Mouse (Mus musculus) frontal cortex, postnatal 36 days (tissue): Measurements from ENCODE around the gene Actb.
A peak's percentile ranks its signal among the peaks of the same experiment; 100 is the strongest.

Experiments used
- DNase-seq, 2 experiments: peaks; one replicate each; pipeline ENCODE4 v3.0.0; 2022; ENCODE audit warnings: low spot score in 2 of 2

The Actb gene

DNA sequence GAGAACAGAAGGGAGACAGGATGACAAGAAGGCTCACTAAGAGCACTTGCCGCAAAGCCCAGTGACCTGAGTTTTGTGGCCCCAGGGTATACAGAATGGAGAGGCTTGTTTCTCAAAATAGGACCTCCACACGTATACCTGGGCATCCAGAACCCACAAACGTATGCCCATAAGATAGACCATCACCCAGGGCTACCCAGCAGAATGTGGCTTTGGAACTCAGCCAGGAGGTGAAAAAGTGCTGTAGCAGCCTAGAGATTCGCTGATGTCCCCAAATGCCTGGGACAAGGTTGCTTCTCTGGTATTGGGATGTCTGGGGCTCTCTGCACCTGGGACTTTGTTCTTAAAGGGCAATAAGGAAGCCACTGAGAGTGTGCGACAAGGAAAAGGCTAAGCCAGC lies 15.7 kb upstream of the Actb start:
- no peak for DNase-seq

GRCm38 (mm10) chr5:142921074-142921459 lies 14.5 kb upstream of the Actb start:
- no peak for DNase-seq

GRCm38 (mm10) chr5:142920311-142921073 lies 13.9 kb upstream of the Actb start:
- DNase-seq: no peak

GRCm38 (mm10) chr5:142917402-142917801 lies 10.8 kb upstream of the Actb start:
- no peak for DNase-seq

- DNase-seq: no peak
These were observed 10.0 kb upstream of the Actb start for GRCm38 (mm10) chr5:142916593-142916992.

GRCm38 (mm10) chr5:142915231-142915630 lies 8.7 kb upstream of the Actb start:
- DNase-seq: no peak

DNA sequence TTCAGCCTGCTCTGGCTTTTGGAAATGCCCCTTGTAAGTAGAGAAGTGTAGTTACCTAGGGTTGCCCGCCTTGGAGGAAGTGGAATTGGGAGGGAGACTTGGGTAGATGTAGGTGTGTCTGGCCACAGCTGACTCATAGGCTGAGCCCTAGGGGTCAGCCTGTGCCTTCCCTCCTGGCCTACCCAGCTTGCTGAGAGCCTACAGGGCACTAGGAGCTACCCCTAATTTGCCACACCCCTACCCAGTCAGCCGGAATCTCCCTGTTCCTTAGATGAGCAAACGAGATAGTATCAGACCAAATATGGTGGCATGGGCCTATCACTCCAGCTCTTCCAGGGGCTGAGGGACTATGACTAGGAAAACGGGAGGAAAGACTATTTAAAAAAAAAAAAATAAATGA lies 6.2 kb upstream of the Actb start:
- no peak for DNase-seq

DNA sequence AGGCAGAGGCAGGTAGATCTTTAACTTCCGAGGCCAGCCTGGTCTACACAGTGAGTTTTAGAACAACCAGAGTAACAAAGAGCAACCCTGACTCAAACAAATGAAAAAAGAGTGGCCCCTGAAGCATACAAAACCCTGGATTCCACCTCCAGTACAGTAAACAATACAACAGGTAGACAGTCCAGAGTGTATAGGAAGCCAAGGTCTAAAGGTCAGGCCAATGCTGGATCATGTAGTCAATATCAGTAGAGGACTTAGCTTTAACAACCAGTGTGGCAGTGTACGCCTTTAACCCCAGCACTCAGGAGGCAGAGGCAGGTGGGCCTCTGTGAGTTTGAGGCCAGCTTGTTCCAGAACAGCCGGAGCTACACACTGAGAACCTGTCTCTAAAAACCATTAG lies 5.8 kb upstream of the Actb start:
- DNase-seq: no peak

DNA sequence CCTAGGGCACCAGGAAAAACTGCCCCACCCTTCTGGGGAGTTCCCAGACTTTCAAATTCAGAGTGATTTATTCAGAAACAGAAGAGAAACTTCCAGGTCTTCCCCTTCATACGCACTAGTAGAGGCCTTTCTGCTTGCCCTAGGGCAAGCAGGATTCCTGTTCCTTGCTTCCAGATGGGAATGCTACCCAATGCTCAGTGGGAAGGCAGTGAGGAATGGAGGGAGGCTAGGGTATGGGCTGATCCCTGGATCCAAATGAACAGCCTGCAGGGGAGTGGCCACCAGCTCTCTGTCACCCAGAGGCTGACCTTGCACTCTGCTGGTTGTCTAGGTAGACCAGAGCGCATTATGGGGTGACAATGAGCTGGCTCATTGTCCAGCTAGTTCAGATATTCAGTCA lies 5.1 kb upstream of the Actb start:
- DNase-seq: no peak

DNA sequence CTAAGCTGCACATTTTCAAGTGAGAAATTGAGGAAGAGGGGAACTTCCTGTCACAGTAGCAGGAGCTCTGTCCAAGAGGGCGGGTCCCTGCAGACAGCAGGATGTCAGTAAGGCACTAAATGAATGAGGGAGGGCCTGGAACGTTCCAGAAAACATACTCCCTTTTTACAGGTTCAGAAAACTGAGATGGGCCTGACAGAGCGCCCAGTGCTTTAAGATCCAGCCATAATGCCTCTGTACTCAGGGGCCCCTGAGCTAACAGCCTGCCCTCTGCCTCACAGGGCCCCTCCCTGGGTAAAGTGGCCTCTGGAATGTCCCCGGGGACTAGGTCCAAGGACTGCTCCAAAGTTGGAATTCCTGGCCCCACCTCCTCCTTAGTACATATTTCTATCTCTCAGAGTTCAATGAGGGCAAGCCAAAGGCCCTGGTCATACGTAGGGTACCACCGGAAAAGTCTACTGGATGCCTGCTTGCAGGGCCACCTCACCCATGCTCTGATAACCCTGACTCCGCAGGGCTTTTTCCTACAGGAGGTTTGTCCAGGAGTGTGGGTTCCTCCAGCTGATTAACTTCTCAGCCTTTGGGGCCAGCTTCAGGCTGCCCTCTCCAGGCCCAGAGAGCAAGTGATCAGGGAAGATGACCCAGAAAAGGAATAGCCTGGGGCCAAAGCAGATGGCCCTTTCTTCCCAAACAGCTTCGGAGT lies 3.2 kb upstream of the Actb start:
- DNase-seq: no peak

DNA sequence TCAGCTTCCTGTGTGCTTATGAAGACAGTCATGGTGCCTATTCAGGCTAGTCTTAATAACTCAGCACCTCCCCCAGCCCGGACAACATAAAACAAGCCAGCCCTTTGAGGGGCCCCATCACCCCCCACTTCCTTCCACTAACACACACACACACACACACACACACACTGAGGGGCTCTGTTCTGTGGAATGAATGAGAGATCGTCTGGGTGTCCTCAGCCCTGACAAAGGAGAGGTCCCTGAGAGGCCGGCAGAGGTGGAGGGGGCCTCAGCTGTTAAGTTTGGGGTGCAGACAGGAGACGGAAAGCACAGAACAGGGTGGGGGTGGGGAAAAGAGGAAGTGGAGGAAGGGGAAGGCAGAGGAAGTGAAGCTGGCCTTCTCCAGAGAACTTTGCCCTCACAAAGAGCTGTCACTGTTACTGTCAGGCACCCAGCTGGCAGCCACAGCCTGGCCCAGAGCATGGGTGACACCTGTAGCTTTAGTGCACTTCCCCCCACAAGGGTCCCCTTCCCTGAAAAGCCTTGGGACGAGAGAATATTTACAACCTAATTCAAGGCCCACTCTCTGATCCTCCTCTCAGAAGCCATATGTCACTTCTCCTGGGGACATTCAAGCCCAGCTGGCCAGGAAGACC lies 2.5 kb upstream of the Actb start:
- no peak for DNase-seq

GRCm38 (mm10) chr5:142907803-142908559 lies 1.4 kb upstream of the Actb start:
- no peak for DNase-seq

GRCm38 (mm10) chr5:142907048-142907802 lies 671 bp upstream of the Actb start:
- peak in 1 of 2 experiments; percentile 54 for DNase-seq

DNA sequence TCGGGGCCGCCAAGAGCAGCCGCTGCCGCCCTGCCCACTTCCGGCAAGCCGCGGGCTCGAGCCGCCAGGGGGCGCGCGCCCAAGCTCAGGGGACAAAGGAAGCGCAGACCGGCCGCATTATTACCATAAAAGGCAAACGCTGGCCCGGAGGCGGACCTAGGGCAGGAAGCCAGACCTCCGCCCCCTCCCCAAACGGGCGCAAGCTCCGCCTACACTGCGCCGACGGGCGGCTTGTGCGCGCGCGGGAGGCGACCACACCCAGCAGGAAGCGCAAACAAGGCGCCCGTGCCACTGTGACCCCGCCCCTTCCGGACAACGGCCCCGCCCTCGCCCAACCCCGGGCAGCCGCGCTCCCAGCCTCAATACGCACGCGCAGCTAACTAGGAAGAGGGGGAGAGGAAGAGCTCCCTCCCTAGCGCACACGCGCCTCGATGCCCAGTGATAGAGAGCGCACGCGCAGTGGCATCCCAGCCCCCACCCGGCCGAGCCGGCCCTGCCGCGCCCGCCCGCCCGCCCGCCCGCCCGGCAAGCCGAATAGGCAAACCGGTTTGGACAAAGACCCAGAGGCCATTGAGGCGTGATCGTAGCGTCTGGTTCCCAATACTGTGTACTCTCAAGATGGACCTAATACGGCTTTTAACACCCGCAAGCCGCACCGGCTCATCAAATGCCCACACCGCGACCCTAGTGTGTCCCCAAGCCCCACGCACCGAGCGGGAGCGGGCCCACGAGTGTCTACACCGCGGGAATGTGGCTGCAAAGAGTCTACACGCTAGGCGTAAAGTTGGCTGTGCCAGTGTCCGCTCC lies 626 bp downstream of the Actb start:
- peak; percentile 99 for DNase-seq

DNA sequence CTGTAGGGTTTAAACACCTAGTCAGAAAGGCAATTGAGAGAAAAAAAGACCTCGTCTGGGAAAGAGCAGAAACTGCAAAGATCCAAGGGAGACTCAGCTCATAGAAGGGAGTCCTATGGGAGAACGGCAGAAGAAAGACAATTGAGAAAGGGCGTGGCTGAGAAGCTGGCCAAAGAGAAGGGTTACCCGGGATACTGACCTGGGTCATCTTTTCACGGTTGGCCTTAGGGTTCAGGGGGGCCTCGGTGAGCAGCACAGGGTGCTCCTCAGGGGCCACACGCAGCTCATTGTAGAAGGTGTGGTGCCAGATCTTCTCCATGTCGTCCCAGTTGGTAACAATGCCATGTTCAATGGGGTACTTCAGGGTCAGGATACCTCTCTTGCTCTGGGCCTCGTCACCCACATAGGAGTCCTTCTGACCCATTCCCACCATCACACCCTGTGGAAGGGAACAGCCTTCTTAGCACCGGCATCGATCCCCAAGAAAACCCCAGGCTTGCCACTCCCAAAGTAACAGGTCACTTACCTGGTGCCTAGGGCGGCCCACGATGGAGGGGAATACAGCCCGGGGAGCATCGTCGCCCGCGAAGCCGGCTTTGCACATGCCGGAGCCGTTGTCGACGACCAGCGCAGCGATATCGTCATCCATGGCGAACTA lies 1.4 kb downstream of the Actb start:
- DNase-seq: no peak

DNA sequence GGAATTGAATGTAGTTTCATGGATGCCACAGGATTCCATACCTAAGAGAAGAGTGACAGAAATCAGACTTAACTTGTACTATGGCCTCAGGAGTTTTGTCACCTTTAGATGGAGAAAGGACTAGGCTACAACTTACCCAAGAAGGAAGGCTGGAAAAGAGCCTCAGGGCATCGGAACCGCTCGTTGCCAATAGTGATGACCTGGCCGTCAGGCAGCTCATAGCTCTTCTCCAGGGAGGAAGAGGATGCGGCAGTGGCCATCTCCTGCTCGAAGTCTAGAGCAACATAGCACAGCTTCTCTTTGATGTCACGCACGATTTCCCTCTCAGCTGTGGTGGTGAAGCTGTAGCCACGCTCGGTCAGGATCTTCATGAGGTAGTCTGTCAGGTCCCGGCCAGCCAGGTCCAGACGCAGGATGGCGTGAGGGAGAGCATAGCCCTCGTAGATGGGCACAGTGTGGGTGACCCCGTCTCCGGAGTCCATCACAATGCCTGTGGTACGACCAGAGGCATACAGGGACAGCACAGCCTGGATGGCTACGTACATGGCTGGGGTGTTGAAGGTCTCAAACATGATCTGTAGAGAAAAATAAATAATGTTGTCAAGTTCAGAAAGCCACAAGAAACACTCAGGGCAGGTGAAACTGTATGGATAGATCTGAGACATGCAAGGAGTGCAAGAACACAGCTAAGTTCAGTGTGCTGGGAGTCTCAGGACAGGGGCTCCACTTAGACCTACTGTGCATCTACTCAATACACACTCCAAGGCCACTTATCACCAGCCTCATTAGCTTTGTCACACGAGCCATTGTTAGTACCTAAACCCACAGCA lies 2.1 kb downstream of the Actb start:
- peak in 1 of 2 experiments; percentile 33 for DNase-seq

DNA sequence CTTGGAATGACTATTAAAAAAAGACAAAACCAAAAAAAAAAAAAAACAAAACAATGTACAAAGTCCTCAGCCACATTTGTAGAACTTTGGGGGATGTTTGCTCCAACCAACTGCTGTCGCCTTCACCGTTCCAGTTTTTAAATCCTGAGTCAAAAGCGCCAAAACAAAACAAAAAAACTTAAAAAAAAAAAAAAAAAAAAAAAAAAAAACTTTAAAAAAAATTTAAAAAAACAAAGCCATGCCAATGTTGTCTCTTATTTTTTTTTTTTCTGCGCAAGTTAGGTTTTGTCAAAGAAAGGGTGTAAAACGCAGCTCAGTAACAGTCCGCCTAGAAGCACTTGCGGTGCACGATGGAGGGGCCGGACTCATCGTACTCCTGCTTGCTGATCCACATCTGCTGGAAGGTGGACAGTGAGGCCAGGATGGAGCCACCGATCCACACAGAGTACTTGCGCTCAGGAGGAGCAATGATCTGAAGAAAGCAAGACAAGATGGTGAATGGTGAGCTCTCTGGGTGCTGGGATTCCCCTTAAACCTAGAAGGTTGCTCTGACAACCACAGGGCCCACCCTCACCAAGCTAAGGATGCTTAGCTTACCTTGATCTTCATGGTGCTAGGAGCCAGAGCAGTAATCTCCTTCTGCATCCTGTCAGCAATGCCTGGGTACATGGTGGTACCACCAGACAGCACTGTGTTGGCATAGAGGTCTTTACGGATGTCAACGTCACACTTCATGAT lies 2.9 kb downstream of the Actb start:
- no peak for DNase-seq

DNA sequence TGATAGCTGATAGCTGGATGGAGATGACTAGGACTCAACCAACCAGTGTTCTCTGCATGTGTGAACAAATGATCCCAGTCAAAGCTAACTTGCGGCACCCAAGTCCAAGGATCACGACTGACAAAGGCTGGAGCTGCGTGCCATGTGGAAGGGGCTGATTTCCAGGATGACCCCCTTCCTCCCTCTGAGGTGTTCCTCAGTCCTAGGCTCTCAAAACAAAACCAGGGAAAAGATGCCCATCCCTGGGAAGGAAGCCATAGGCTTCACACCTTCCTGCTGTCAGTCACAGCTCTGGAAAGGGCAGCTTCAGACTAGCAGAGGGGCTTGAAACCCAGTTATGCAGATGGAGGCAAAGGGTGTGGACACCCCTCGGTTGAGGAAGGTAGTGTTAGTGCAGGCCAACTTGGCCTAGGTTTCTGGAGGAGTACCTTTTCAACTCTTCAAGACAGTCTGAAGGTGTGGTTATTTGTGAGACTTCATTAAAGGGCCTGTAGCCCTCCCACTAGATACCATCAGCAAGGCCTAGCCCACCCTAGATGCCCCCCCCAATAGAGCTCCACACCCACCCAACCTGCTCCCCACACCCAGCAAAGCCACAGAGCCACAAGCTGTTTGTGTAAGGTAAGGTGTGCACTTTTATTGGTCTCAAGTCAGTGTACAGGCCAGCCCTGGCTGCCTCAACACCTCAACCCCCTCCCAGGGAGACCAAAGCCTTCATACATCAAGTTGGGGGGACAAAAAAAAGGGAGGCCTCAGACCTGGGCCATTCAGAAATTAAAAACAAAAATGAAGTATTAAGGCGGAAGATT lies 3.8 kb downstream of the Actb start:
- no peak for DNase-seq
